Mouse (Mus musculus): Measurements from ENCODE around the gene Atg2b. TPM values are rescaled to one million over a fixed set of nuclear protein-coding genes. Genes with fewer than 3 reads are reported as not detected.

Gene Atg2b
- 10.6 and 11.5 TPM in 2 replicates for polyA plus RNA-seq (2015; fragmentation: Nextera tagmentation; extraction: Ambion mirVana)

- ATAC-seq (ENCODE audit: borderline replicate concordance, extremely low read depth, low FRiP score, low TSS enrichment) = peak; percentile 92
- Histone ChIP-seq H3K27ac (peak within 1 kb of the TSS; percentile 78), H3K27me3 (no peaks in the 10 kb centered on the region), H3K4me1 (peaks cover 27% of the 10 kb centered on the region), H3K9ac (peak within 1 kb of the TSS; percentile 80), H3K36me3 (peaks cover 5% of the 10 kb centered on the region; the same call in 1 of the 2 replicates), H3K4me3 (peak within 1 kb of the TSS; percentile 95), H3K4me2 (peak within 1 kb of the TSS; percentile 85), H3K9me3 (no peaks in the 10 kb centered on the region)
- WGBS = under 1% methylated on average over 72 of the region's 73 CpGs
These were observed at the start of gene Atg2b for GRCm38 (mm10) chr12:105685001-105685691. Gene Atg2b, minus strand, starts transcription at chr12:105685211.

GRCm38 (mm10) chr12:105733370-105734159, 48.6 kb upstream of the Atg2b start:
- Histone ChIP-seq H3K9ac (no peak overlapping the region), H3K9me3 (no peaks in the 10 kb centered on the region), H3K27ac (no peak overlapping the region), H3K4me2 (no peak overlapping the region), H3K27me3 (no peaks in the 10 kb centered on the region), H3K4me1 (no peaks in the 10 kb centered on the region), H3K36me3 (no peaks in the 10 kb centered on the region), H3K4me3 (no peak overlapping the region)
- WGBS = 64% methylated on average over 9 of the region's 9 CpGs
- no peak for ATAC-seq (ENCODE audit: borderline replicate concordance, extremely low read depth, low FRiP score, low TSS enrichment)

- Histone ChIP-seq H3K9ac (no peak overlapping the region), H3K9me3 (no peaks in the 10 kb centered on the region), H3K4me3 (no peak overlapping the region), H3K27me3 (no peaks in the 10 kb centered on the region), H3K27ac (no peak overlapping the region), H3K36me3 (no peaks in the 10 kb centered on the region), H3K4me2 (no peak overlapping the region), H3K4me1 (no peaks in the 10 kb centered on the region)
- no peak for ATAC-seq (ENCODE audit: borderline replicate concordance, extremely low read depth, low FRiP score, low TSS enrichment)
- WGBS = 60% methylated on average over 6 of the region's 6 CpGs
These were observed 45.9 kb upstream of the Atg2b start for GRCm38 (mm10) chr12:105730851-105731460.

- H3K4me1 ChIP-seq = no peaks in the 10 kb centered on the region
- 35% methylated on average over 8 of the region's 8 CpGs for WGBS
- H3K27me3 ChIP-seq = no peaks in the 10 kb centered on the region
- H3K9me3 ChIP-seq = no peaks in the 10 kb centered on the region
- ATAC-seq (ENCODE audit: borderline replicate concordance, extremely low read depth, low FRiP score, low TSS enrichment) = no peak
- no peaks in the 10 kb centered on the region for H3K36me3 ChIP-seq
- no peak overlapping the region for H3K9ac ChIP-seq
- H3K4me2 ChIP-seq = no peak overlapping the region
- H3K4me3 ChIP-seq = no peak overlapping the region
- H3K27ac ChIP-seq = no peak overlapping the region
These were observed 43.0 kb upstream of the Atg2b start for GRCm38 (mm10) chr12:105727964-105728363.

DNA sequence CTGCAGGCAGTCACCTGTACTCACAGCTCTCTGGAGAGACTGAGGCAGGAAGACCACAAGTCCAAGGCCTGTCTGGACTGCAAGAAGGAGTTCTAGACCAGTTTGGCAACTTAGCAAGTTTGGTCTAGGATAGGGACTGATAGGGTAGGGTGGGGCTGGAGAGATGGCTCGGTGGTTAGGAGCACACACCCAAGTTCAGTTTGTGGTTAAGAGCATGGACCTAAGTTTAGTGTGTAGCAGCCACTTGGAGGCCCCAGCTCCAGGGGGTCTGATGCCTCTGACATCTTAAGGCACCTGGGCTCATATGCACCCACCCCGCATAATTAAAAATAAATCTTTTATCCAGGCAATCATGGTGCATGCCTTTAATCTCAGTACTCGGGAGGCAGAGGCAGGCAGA, 42.3 kb upstream of the Atg2b start:
- Histone ChIP-seq H3K27me3 (no peaks in the 10 kb centered on the region), H3K4me1 (no peaks in the 10 kb centered on the region), H3K36me3 (no peaks in the 10 kb centered on the region), H3K4me2 (no peak overlapping the region), H3K9ac (no peak overlapping the region), H3K4me3 (no peak overlapping the region), H3K9me3 (no peaks in the 10 kb centered on the region), H3K27ac (no peak overlapping the region)
- ATAC-seq (ENCODE audit: borderline replicate concordance, extremely low read depth, low FRiP score, low TSS enrichment) = no peak
- WGBS = 69% methylated on average over 3 of the region's 3 CpGs

DNA sequence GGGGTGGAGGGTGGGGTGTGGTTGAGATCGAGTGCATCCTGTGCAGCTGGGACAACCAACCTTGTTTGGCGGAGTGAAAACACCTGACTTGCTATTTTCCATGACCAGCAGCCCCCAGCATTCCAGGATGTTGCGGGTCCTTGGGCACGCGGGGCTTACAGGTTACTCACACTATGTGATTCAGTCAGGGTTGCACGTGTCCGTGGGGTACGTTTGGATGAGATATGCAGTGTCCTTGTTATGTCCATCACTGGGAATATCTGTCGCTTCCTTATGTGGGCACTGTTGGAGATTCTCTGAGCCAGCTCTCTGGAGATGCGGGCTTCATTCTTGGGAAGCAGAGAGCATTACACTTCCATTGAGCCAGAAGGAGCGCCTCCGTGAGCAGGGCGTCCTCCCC, 40.7 kb upstream of the Atg2b start:
- no peak overlapping the region for H3K9ac ChIP-seq
- no peak overlapping the region for H3K4me3 ChIP-seq
- no peaks in the 10 kb centered on the region for H3K9me3 ChIP-seq
- H3K36me3 ChIP-seq = no peaks in the 10 kb centered on the region
- WGBS = 70% methylated on average over 13 of the region's 13 CpGs
- H3K27me3 ChIP-seq = no peaks in the 10 kb centered on the region; the same call in 1 of the 2 replicates
- no peak overlapping the region for H3K4me2 ChIP-seq
- no peak for ATAC-seq (ENCODE audit: borderline replicate concordance, extremely low read depth, low FRiP score, low TSS enrichment)
- no peak overlapping the region for H3K27ac ChIP-seq
- H3K4me1 ChIP-seq = no peaks in the 10 kb centered on the region

DNA sequence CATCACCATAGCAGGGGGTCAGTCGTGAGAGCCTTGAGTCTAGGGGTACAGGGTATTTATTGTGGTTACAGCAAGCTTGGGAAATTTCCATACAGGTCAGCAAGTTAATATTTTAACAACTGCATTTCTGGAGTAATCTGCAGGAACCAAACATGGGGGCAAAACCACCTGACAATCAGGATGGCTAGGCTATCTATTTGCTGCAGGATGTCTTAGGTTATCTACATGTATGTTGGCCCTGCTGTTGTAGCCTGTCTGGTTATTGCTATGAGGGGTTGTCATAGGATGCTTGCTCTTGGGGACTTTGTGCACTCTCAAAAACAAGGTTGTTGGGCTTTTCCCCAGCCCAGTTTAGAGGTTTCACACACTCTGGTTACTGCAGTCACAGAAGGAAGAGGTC, 39.6 kb upstream of the Atg2b start:
- Histone ChIP-seq H3K9me3 (no peaks in the 10 kb centered on the region), H3K4me3 (no peak overlapping the region), H3K4me2 (no peak overlapping the region), H3K27ac (no peak overlapping the region), H3K4me1 (no peaks in the 10 kb centered on the region), H3K27me3 (no peaks in the 10 kb centered on the region; the same call in 1 of the 2 replicates), H3K9ac (no peak overlapping the region), H3K36me3 (no peaks in the 10 kb centered on the region)
- no peak for ATAC-seq (ENCODE audit: borderline replicate concordance, extremely low read depth, low FRiP score, low TSS enrichment)
- 42% methylated on average over 1 of the region's 1 CpGs for WGBS

DNA sequence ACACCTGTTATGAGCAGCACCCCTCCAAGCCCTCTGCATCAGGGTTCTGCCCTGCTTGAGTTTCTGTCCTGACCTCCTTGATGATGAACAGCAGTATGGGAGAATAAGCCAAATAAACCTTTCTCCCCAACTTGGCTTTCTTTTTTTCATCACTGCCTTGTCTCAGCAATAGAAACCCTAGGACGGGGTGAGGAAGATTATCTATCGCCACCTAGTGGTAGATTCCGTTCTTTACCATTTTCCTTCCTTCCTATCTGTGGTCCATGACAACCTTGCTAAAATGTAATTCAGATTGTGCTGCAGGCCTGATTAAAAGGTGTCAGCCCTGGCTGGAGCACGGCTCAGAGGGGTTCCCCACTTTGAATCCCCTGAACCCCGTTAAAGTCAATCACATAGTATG, 37.6 kb upstream of the Atg2b start:
- H3K27me3 ChIP-seq = no peaks in the 10 kb centered on the region; the same call in 1 of the 2 replicates
- 2% methylated on average over 5 of the region's 5 CpGs for WGBS
- ATAC-seq (ENCODE audit: borderline replicate concordance, extremely low read depth, low FRiP score, low TSS enrichment) = peak; percentile 23; the same call in 1 of the 2 replicates

GRCm38 (mm10) chr12:105721452-105722132, 36.6 kb upstream of the Atg2b start:
- 50% methylated on average over 14 of the region's 14 CpGs for WGBS
- no peaks in the 10 kb centered on the region; the same call in 1 of the 2 replicates for H3K27me3 ChIP-seq
- no peaks in the 10 kb centered on the region for H3K4me1 ChIP-seq
- no peaks in the 10 kb centered on the region for H3K36me3 ChIP-seq
- H3K27ac ChIP-seq = no peak overlapping the region
- H3K4me3 ChIP-seq = no peak overlapping the region
- no peak for ATAC-seq (ENCODE audit: borderline replicate concordance, extremely low read depth, low FRiP score, low TSS enrichment)
- H3K4me2 ChIP-seq = no peak overlapping the region
- no peak overlapping the region for H3K9ac ChIP-seq
- no peaks in the 10 kb centered on the region for H3K9me3 ChIP-seq

More for the DNA sequence above, 37.6 kb upstream of the Atg2b start:
- Histone ChIP-seq H3K36me3 (no peaks in the 10 kb centered on the region), H3K27ac (no peak overlapping the region), H3K4me3 (no peak overlapping the region), H3K9me3 (no peaks in the 10 kb centered on the region), H3K4me1 (no peaks in the 10 kb centered on the region), H3K9ac (no peak overlapping the region), H3K4me2 (no peak overlapping the region)

DNA sequence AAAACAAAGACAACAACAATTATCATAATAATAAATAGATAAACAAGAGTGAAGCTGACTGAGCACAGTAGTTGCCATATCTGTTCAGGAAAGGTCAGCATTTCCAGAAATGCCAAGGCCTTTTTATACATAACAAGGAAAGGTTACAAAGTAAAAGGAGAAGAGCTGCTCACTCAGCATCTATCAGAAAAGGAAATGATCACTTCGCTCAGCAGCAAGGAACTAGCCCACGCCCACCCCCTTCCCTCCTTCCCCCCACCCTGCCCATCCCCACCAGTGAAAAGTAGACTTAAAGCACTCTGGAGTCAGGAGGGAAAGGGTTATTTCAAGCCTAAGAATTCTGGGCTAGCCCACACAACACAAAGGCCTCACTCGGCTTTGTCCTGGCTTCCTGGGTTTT, 35.2 kb upstream of the Atg2b start:
- no peaks in the 10 kb centered on the region; the same call in 1 of the 2 replicates for H3K27me3 ChIP-seq
- H3K4me2 ChIP-seq = no peak overlapping the region
- ATAC-seq (ENCODE audit: borderline replicate concordance, extremely low read depth, low FRiP score, low TSS enrichment) = no peak
- 64% methylated on average over 3 of the region's 3 CpGs for WGBS
- H3K27ac ChIP-seq = no peak overlapping the region
- H3K4me3 ChIP-seq = no peak overlapping the region
- H3K9me3 ChIP-seq = no peaks in the 10 kb centered on the region
- no peak overlapping the region for H3K9ac ChIP-seq
- no peaks in the 10 kb centered on the region for H3K4me1 ChIP-seq
- H3K36me3 ChIP-seq = no peaks in the 10 kb centered on the region

GRCm38 (mm10) chr12:105718616-105719015, 33.6 kb upstream of the Atg2b start:
- Histone ChIP-seq H3K4me2 (peak overlapping the region; percentile 23; the same call in 1 of the 2 replicates), H3K9ac (no peak overlapping the region), H3K4me3 (no peak overlapping the region), H3K9me3 (no peaks in the 10 kb centered on the region), H3K4me1 (no peaks in the 10 kb centered on the region), H3K36me3 (no peaks in the 10 kb centered on the region), H3K27me3 (no peaks in the 10 kb centered on the region; the same call in 1 of the 2 replicates), H3K27ac (no peak overlapping the region)
- WGBS = 59% methylated on average over 17 of the region's 17 CpGs
- ATAC-seq (ENCODE audit: borderline replicate concordance, extremely low read depth, low FRiP score, low TSS enrichment) = no peak
